Mouse (Mus musculus): ENCODE measurements around the gene Rpl39l.
"Not testable (repeated sequence)": the region's sequence is repeated elsewhere in the genome, so short reads cannot be mapped to it uniquely, and the experiment has no call there.

Gene Rpl39l

DNA sequence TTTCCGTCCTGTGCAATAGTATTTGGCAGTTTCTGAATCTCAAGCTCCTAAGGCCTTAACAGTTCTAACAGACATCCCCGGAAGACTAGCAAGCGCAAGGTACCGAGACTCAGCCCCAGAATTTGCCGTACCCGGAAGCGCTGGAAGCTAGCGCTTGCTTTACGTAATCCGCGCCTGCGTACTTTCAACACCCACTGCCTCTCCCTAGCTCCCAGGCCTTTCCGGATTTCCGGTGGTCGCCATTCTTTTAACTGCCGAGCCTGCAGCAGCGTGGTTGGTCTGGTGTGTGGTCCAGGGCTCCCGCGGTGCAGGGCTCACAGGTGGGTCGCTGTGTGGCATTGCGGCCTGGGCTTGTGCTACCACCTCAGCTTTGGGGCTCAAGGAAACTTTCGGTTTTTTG, at the start of gene Rpl39l:
Rpl39l (plus strand) TSS at position 222 of the 400 bp plus-strand sequence.
- in situ Hi-C loops (cut with MboI): no loop called here

DNA sequence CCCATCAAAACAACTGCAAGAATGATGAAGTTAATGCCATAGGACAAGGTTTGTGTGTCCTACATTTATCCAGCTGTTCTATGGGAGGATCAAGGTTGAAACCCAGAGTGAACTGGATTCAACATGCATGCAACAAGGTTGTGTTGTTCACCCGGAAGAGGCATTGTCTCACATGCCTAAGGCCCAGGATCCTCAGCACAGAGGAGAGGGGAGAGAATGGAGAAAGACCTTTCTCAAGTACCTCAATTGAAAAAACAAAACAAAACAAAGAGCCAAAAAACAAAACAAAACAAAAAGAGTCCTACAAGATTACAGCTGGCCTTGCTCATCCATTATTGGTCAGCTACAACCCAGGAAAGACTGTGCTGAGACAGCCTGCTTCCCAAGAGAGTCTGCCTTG, 42.4 kb upstream of the Rpl39l start:
- in situ Hi-C loops (cut with MboI): no loop called here

DNA sequence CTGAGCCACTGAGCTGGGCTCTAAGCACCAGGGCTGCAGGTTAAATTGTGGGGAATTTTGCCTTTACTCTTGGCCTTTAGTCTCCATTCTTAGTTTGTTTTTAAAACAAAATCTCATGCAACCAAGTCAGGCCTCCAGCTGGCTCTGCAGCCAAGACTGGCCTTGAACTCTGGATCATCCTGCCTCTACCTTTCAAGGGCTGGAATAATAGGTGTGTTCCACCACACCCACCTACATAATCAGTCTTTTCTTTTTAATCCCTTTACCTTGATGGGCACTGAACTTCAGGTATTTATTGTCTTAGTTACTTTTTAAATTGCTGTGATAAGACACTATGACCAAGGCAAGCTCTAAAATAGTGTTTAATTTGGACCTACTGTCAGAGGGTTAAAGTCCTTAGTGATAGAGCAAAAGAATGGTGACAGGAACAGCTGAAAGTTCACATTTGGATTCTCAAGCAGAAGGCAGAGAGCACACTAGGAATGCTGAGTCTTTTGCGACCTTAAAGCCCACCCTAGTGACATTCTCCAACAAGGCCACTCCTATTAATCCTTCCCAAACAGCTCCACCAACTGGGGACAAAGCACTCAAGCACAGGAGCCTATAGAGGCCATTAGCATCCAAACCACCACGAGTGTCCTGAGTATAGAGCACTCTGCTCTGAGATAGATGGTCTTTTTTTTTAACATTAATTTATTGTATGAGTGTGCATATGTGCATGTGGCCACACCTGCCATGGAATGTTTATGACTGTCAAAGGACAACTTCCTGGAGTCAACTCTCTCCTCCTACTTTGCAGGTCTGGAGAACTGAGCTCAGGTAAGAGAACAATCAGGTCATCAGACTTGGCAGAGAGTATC, 40.7 kb upstream of the Rpl39l start:
- in situ Hi-C loops (cut with MboI): no loop called here

DNA sequence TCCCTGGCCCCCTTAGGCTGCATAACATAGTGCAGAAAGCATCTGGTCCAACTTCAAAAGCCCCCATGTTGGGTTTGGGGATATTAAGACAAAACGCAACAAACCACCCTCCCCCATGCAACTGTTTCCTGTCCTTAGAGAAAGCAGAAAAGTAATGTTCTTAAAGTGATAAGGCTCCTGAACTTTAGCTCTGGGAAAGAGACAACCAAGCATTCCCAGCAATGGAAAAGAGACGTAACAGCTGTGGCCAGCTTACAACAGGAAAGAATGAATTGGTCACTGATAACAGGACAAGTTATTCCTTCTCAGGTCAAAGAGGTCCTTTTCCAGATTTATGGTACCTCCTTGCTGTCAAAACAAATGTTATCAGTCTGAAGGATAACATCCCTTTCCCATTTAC, 26.9 kb upstream of the Rpl39l start:
- in situ Hi-C loops (cut with MboI): no loop called here

DNA sequence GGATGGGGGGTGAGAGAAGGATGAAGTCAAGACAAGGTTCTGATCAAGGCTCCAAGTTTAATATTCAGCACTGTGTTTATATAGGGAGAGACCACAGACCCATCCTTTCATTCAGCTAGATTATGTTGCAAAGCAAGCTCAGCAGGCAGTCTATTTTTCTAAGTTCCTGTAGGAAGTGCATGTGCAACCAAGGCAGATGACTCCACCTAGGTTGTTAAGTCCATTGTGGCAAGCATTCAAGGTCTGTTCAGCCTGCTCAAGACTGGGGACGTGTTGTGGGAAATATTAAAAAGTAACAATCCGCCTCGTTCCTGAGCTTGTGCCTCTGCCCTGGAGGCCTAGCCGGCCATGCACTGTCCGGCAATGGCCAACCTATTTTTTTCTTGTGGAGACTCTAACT, 22.6 kb upstream of the Rpl39l start:
- in situ Hi-C loops (cut with MboI): no loop called here

- in situ Hi-C loops (cut with MboI): no loop called here
Observed at GRCm38 (mm10) chr16:10169123-10169905, 712 bp upstream of the Rpl39l start.

DNA sequence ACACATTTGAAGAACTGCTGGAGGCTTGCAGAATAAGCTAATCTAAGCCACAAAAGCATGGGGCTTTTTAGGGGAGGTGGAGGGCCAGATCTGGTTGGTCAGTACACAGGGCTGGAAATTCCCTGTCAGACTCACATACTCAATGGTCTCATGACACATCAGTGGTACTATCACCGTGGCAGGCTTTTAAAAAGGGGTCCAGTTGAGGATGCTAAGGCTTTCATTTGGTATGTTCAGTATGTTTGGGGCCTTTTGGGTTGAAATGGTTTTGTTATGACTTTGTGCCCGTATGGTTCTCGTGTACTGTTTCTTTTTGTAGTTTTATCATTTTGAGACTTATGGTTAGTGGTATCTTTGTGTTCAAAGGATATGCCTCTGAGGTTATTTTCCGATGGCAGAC, 1.2 kb downstream of the Rpl39l start:
- in situ Hi-C loops (cut with MboI): no loop called here

DNA sequence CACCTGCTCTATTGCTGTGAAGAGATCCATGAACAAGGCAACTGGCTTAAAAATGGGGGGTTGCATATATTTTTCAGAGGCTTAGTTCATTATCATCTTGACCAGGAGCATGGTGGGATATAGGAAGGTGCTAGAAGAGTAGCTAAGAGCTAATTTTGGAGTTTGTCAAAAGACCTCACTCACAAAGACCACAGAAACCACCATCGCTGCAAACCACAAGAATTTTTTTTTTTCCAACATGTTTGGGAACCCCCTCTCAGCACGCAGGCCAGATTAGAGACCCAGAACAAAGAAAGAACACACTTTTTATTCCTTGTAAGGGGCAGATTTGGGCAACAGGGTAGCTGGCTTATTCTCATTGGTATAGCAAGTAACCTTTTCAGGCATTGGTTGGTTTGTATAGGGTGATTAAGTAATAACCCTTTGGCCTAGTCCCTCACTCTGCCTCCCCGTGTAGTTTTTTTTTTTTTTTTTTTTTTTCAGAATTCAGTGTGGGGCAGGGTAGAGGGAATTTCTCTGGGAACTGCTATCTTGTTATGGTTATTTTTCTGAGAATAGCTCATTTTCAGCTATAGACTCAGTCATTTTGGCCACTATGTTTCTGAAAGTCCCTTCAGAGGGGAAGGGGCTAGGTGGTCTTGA, 2.3 kb downstream of the Rpl39l start:
- in situ Hi-C loops (cut with MboI): no loop called here

DNA sequence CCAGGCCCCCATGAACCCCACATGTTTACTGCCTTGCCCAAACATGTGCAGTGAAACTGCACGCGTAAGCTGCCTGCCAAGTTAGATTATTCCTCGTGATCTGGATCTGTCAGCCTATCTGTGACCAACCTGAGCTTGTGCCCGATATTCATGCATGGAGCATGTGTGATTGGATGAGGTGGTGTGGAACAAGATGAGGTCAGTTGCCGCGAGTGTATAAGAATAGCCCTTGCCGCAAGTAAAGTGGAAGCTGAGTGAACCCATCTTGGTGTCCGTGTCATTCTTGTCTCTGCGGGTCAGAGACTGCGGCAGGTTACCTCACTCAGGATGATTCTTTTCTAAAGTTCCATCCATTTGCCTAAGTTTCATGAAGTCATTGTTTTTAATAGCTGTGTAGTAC, 17.4 kb downstream of the Rpl39l start:
- in situ Hi-C loops (cut with MboI): not testable (repeated sequence)

- in situ Hi-C loops (cut with MboI): no loop called here
Observed at GRCm38 (mm10) chr16:10192679-10193506, 22.9 kb downstream of the Rpl39l start, which contains the start of gene Atf7ip2. Gene Atf7ip2, plus strand, starts transcription at chr16:10192712.

DNA sequence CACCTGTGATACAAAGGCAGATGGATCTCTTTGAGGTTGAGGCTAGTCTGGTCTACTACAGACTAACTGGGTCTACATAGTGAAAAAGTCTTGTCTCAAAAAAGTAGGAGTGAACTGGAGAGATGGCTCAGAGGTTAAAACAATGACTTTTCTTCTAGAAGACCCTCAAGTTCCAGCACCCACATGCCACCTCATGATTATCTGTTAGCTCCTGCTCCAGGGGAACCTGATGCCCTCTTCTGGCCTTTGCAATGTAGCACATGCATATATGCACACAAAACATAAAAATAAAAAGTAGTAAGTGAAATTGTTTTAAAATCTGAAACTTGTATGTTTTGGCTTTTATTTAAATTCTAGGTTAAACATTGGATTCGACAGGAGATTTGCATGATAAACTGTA, 38.8 kb downstream of the Rpl39l start:
- in situ Hi-C loops (cut with MboI): no loop called here

DNA sequence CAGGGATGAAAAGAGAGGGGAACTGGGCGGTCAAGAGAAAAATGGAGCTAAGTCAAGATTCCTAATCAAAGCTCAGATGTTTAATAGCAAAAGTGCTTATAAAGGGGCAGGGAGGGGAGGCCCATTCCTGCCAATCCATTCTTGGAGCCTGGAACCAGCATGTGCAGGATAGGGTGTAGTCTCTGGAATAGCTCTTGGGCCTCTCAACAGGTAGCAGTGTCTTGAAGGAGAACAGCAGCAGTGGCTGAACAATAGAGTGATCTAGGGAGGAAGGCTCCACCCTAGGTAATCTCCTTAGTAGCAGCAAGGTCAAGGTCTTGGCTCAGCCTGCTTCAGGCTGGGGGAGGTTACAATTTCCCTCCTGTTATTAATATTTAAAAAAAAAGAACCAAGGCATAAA, 46.3 kb downstream of the Rpl39l start:
- in situ Hi-C loops (cut with MboI): not testable (repeated sequence)

DNA sequence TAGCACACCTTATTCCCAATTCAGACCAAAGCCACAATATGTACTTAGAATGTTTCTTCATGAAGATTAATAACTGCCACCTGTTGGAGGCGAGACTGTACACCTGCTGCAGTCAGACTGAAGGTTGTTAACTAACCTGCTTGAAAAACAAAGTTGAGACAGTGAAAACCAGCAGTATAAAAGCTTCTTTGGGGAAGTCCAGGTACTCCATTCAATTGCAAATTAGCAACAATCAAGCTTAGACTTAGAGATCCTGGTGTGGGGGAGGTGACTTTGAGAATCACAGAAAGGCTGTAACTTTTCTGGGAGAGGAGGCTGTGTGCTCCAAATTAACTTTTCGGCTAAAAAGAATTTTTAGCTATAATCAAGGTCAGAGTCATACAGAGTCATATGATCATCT, 47.0 kb downstream of the Rpl39l start:
- in situ Hi-C loops (cut with MboI): not testable (repeated sequence)
